ENCODE assay signal across 22 mouse cellular contexts in genomic region chr9:67247365-67247950, GRCm38 (mm10).
DNase-seq lines count a peak whose midpoint lies in the region; ATAC-seq and TF ChIP-seq lines count a peak whose summit lies in the region.
"Had no signal": no experiment of that assay in that cellular context is flagged by ENCODE, and none has a peak within 500 bp of the region (broad histone marks: within the 10 kb centered on the region; RNA-seq: fewer than 3 reads in every experiment).

No protein-coding gene starts in this region.

- peak overlapping the region; percentile 18 to 59; a peak in 2 of 4 replicates for H3K27ac ChIP-seq in heart, embryonic 14.5 days (replicated peaks in 1 of 2; ENCODE audit: control insufficient read depth in 1 of 2, insufficient read depth in 1 of 2, low read depth in 2 of 2, low read length in 2 of 2)
- H3K27ac ChIP-seq: embryonic facial prominence, embryonic 12.5 days; hindbrain, embryonic 15.5 days; intestine, embryonic 15.5 days; limb, embryonic 10.5 days; liver, embryonic 12.5 days had no signal

- H3K36me3 ChIP-seq in heart, embryonic 14.5 days (ENCODE audit: control insufficient read depth, insufficient read depth, low read length): peaks cover 37% of the 10 kb centered on the region
- H3K36me3 ChIP-seq: embryonic facial prominence, embryonic 12.5 days; intestine, embryonic 15.5 days; liver, embryonic 12.5 days had no signal

- TF ChIP-seq CTCF in lung, adult 2 months (IDR thresholded peaks at IDR 0.05; ENCODE audit: insufficient read depth, low read length): no peak

- peaks cover 4% of the 10 kb centered on the region; the same call in 1 of the 2 replicates for H3K9me3 ChIP-seq in heart, embryonic 14.5 days (ENCODE audit: control insufficient read depth, low read length)
- H3K9me3 ChIP-seq: embryonic facial prominence, embryonic 12.5 days; hindbrain, embryonic 15.5 days; intestine, embryonic 15.5 days; limb, embryonic 10.5 days had no signal

- no peak overlapping the region for H3K4me3 ChIP-seq in heart, embryonic 14.5 days (ENCODE audit: control insufficient read depth in 1 of 2, insufficient read depth in 1 of 2, low read depth in 1 of 2, low read length in 2 of 2)
- H3K4me3 ChIP-seq in lung, adult 2 months (replicated peaks; ENCODE audit: extremely low read depth, low read depth, low read length): no peak overlapping the region
- H3K4me3 ChIP-seq: embryonic facial prominence, embryonic 12.5 days; erythroblast, embryonic 14.5 days; hindbrain, embryonic 15.5 days; intestine, embryonic 15.5 days; limb, embryonic 10.5 days; liver, embryonic 12.5 days had no signal

- H3K9ac ChIP-seq in heart, embryonic 14.5 days (ENCODE audit: low read length): 0 out of 2 replicates have a peak overlapping the region, but pooled peaks have one; percentile 3
- H3K9ac ChIP-seq: embryonic facial prominence, embryonic 12.5 days; hindbrain, embryonic 15.5 days; intestine, embryonic 15.5 days; liver, embryonic 12.5 days had no signal

- H3K4me1 ChIP-seq in heart, embryonic 14.5 days (ENCODE audit: control insufficient read depth in 2 of 2, insufficient read depth in 2 of 2, low read length in 2 of 2): peaks cover 24 to 41% of the 10 kb centered on the region in 2 experiments
- no peaks in the 10 kb centered on the region for H3K4me1 ChIP-seq in lung, adult 2 months (ENCODE audit: control insufficient read depth, insufficient read depth, low read length)
- H3K4me1 ChIP-seq: hindbrain, embryonic 15.5 days; liver, embryonic 12.5 days had no signal

- DNase-seq in gastrocnemius, adult 18-20 months (ENCODE audit: low spot score): peak; percentile 55
- DNase-seq in gastrocnemius, postnatal 4 days (ENCODE audit: low spot score in 2 of 2): no peak
- no peak for DNase-seq in heart, adult 11 months
- peak; percentile 49 for DNase-seq in lung, adult 2 months
- DNase-seq in lung, postnatal 36 days: peak; percentile 69
- no peak for DNase-seq in thymus, postnatal 0 days (ENCODE audit: low spot score)
- DNase-seq in frontal cortex, postnatal 25 days (ENCODE audit: low spot score in 2 of 2): no peak
- DNase-seq: adrenal gland, adult 2 months; cerebellum, adult 9-11 months; heart, postnatal 4 days; kidney, adult 9 months; kidney, postnatal 25 days; thymus, postnatal 14 days had no signal

- TF ChIP-seq POLR2A in lung, adult 2 months (IDR thresholded peaks at IDR 0.05; ENCODE audit: borderline replicate concordance, extremely low read depth, low read depth, low read length): no peak

- WGBS in heart, embryonic 14.5 days: 69% methylated on average over 10 of the region's 10 CpGs
- 70% methylated on average over 10 of the region's 10 CpGs for WGBS in lung, adult 2 months

- ATAC-seq in heart, embryonic 14.5 days (ENCODE audit: insufficient number of reproducible peaks, insufficient read depth, low FRiP score, low read depth): 0 out of 2 replicates have a peak, but pooled peaks have one; percentile 8
- ATAC-seq: forebrain, embryonic 14.5 days; intestine, embryonic 15.5 days; liver, embryonic 12.5 days had no signal

- H3K4me2 ChIP-seq in heart, embryonic 14.5 days (ENCODE audit: low read length): no peak overlapping the region
- H3K4me2 ChIP-seq: embryonic facial prominence, embryonic 12.5 days; hindbrain, embryonic 15.5 days; intestine, embryonic 15.5 days; liver, embryonic 12.5 days; midbrain, embryonic 11.5 days had no signal

- no peaks in the 10 kb centered on the region for H3K27me3 ChIP-seq in heart, embryonic 14.5 days (ENCODE audit: control insufficient read depth, insufficient read depth, low read length)
- H3K27me3 ChIP-seq: embryonic facial prominence, embryonic 12.5 days; hindbrain, embryonic 15.5 days; intestine, embryonic 15.5 days; liver, embryonic 12.5 days had no signal

Comparison
In these comparisons a context has a peak if more than half of its experiments do, and no peak if none do; other contexts are left out.
1. DNase-seq: peak in gastrocnemius, adult 18-20 months (single experiment), lung, adult 2 months (single experiment) and lung, postnatal 36 days (single experiment); none in gastrocnemius, postnatal 4 days (0 of 2), heart, adult 11 months (single experiment), thymus, postnatal 0 days (single experiment) and frontal cortex, postnatal 25 days (0 of 2).